Mouse (Mus musculus) cerebellum, adult (tissue): ENCODE results near the gene Aff3.

Source experiments
- ATAC-seq: cut with Nextera tagmentation; 2 replicates; pipeline ENCODE4 v1.9.2; 2017; ENCODE audit warnings: mild to moderate bottlenecking, moderate library complexity, mixed read lengths; ENCODE audit not compliant: insufficient number of reproducible peaks, low FRiP score, low TSS enrichment

The Aff3 gene

GRCm38 (mm10) chr1:38410457-38410856 lies 254.3 kb downstream of the Aff3 start:
- ATAC-seq, result peak; percentile 37; the same call in 1 of the 2 replicates

- no peak for ATAC-seq
Measured at GRCm38 (mm10) chr1:38408241-38408640, 256.5 kb downstream of the Aff3 start.

- ATAC-seq, result no peak
Measured at GRCm38 (mm10) chr1:38403781-38404180, 261.0 kb downstream of the Aff3 start.

GRCm38 (mm10) chr1:38401856-38402255 lies 262.9 kb downstream of the Aff3 start:
- no peak for ATAC-seq

- no peak for ATAC-seq
Measured at GRCm38 (mm10) chr1:38399269-38399668, 265.5 kb downstream of the Aff3 start.

GRCm38 (mm10) chr1:38398566-38398965 lies 266.2 kb downstream of the Aff3 start:
- no peak for ATAC-seq

- ATAC-seq, result no peak
Measured at GRCm38 (mm10) chr1:38395194-38395681, 269.5 kb downstream of the Aff3 start.

GRCm38 (mm10) chr1:38394493-38394892 lies 270.3 kb downstream of the Aff3 start:
- ATAC-seq, result no peak

- no peak for ATAC-seq
Measured at GRCm38 (mm10) chr1:38393516-38393915, 271.2 kb downstream of the Aff3 start.

GRCm38 (mm10) chr1:38392928-38393327 lies 271.8 kb downstream of the Aff3 start:
- no peak for ATAC-seq

- ATAC-seq, result no peak
Measured at GRCm38 (mm10) chr1:38390886-38391249, 273.9 kb downstream of the Aff3 start.

- no peak for ATAC-seq
Measured at GRCm38 (mm10) chr1:38390235-38390885, 274.4 kb downstream of the Aff3 start.

- ATAC-seq, result no peak
Measured at GRCm38 (mm10) chr1:38389576-38389975, 275.2 kb downstream of the Aff3 start.

GRCm38 (mm10) chr1:38388466-38388865 lies 276.3 kb downstream of the Aff3 start:
- no peak for ATAC-seq

- ATAC-seq, result no peak
Measured at GRCm38 (mm10) chr1:38387438-38387837, 277.3 kb downstream of the Aff3 start.

GRCm38 (mm10) chr1:38384457-38385121 lies 280.2 kb downstream of the Aff3 start:
- ATAC-seq, result no peak

- no peak for ATAC-seq
Measured at GRCm38 (mm10) chr1:38384010-38384409, 280.7 kb downstream of the Aff3 start.

- no peak for ATAC-seq
Measured at GRCm38 (mm10) chr1:38382683-38383082, 282.1 kb downstream of the Aff3 start.

- no peak for ATAC-seq
Measured at GRCm38 (mm10) chr1:38377930-38378329, 286.8 kb downstream of the Aff3 start.

- ATAC-seq, result no peak
Measured at GRCm38 (mm10) chr1:38369166-38369565, 295.6 kb downstream of the Aff3 start.

GRCm38 (mm10) chr1:38368081-38368689 lies 296.6 kb downstream of the Aff3 start:
- ATAC-seq, result no peak
